Mouse (Mus musculus) liver, embryonic 12.5 days (tissue): ENCODE results near the gene Prpf4b. TPM values are rescaled to one million over a fixed set of nuclear protein-coding genes. Genes with fewer than 3 reads are reported as not detected.

Experiments
- polyA plus RNA-seq: library from polyadenylated mRNA; unstranded; fragments of >200 nt; fragmentation: Nextera tagmentation; extraction: Ambion mirVana; gene quantifications from 2 replicates; pipeline ENCODE4 v1.2.1, GENCODE M21; 2016

The Prpf4b gene
- polyA plus RNA-seq, 1 experiment from 2014 or later: 55.8 TPM

Other genes with a start within 250 kb of the Prpf4b start
- gene Pxdc1, start 221.8 kb upstream of the Prpf4b start, polyA plus RNA-seq: 10.6 and 12.8 TPM in 2 replicates
- not detected in 2 replicates for gene Fam50b, start 140.5 kb upstream of the Prpf4b start, polyA plus RNA-seq
- 0.51 and 0.66 TPM in 2 replicates for gene Fam217a, start 49.0 kb downstream of the Prpf4b start, polyA plus RNA-seq
- not detected in 2 replicates for gene 4933417A18Rik, start 49.1 kb downstream of the Prpf4b start, polyA plus RNA-seq
- gene Eci3, start 88.5 kb downstream of the Prpf4b start, polyA plus RNA-seq: 0.17 TPM in 1 of 2 replicates, not detected in the other
- 54.9 and 55.3 TPM in 2 replicates for gene Eci2, start 151.8 kb downstream of the Prpf4b start, polyA plus RNA-seq